Mouse (Mus musculus): ENCODE results near the gene Mum1.

GRCm38 (mm10) chr10:80189999-80190398 is 36.2 kb upstream of the Mum1 start:
- no peak for TF ChIP-seq CTCF (IDR thresholded peaks at IDR 0.05)
- TF ChIP-seq EP300 (IDR thresholded peaks at IDR 0.05), result no peak
